Mouse (Mus musculus): ENCODE measurements around the gene Smoc1.

DNA sequence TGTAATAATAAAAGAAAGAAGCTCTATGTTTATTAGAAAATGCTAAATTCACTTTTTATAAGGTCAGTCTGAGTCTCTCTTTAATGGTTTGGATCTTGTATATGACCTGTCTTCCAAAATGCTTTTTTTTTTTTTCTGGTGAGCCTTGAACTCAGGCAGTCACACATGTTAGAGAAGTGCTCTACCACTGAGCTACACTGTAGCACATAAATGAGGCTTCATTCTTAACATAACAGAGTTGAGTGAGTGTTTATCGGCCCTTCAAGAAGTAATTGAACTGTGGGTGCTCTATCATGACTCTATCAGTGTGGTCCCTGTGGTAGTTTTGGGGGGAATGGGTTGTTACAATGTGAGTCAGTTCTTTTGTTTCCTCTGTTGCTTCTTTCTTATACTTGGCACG is 167.4 kb downstream of the Smoc1 start:
- TF ChIP-seq TAL1 (IDR thresholded peaks at IDR 0.05; ENCODE audit: low read length) (no peak), GATA1 (IDR thresholded peaks at IDR 0.05; ENCODE audit: low read length) (no peak)
